Mouse (Mus musculus) kidney, adult 2 months (tissue): ENCODE measurements at regions not wholly inside any gene's neighbourhood (a gene's known extent, or its start where the extent isn't known, plus 50 kb on each side); places are given as distances from the start of the nearest gene placed in this dataset.

Source experiments
- CTCF ChIP-seq: fragments of 200-500 bp; conservative IDR thresholded peaks from 2 replicates; pipeline ENCODE4 v1.5.1; 2011; ENCODE audit warnings: low read depth, mild to moderate bottlenecking, control low read depth, low read length, moderate library complexity, mixed read lengths; ENCODE audit not compliant: insufficient read depth, insufficient read length
- POLR2A ChIP-seq: fragments of 200-500 bp; IDR thresholded peaks from one replicate; pipeline ENCODE4 v1.6.1; 2011; ENCODE audit warnings: low read depth, low read length, control low read depth

DNA sequence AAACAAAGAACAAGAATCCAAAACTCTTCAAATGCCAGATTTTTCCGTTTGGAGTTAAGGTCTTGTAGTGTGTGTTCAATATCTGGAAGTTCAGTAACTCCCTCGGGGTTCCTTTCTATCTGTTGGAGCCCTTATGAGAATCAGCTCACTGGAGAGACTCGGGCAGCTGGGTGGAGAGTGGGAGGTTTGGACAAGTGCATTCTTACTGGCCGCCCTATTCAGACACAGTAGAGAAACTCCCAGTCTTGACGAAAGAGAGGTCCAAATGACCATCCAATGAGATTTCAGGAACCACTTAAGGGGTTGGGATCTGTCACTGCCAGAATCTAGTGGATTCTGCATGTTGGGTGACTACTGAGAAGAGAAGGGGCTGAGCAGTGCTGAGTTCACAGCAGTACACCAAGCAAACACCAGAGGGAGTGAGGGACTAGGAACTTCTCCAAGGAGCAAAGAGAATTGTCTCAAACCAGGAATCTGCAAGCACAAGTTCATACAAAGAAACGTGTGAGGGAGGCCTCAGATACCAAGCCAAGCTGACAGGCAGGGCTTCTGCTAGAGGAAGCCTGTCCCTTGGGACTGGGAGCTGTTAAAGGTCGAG is 310.0 kb upstream of the Magi2 start:
- no peak; the same call in 1 of the 2 replicates for TF ChIP-seq CTCF
- no peak for TF ChIP-seq POLR2A
